ENCODE assay signal across 25 mouse cellular contexts in the genomic region with DNA sequence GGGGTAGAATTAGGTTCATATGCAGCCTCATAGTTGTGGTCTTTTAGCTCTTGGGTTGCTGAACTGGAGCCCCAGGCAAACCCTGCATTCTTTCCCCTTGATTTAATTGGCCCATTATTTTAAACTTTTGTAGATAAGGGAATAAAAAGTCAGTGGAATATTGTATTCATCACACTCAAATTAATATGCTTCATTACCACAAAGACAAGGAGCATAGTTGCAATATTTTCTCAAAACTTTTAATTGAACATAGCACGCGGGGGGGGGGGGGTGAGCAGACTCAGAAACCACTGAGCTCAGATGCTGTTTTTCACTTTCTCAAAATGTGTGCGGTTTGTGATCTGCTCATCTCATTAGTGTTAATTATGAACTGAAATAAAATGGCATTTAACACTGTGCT.
"Had no signal": no experiment of that assay in that cellular context is flagged by ENCODE, and none has a peak within 500 bp of the region (broad histone marks: within the 10 kb centered on the region; RNA-seq: fewer than 3 reads in every experiment).

No protein-coding gene starts in this region.

- H3K27me3 ChIP-seq: embryonic facial prominence, embryonic 12.5 days; embryonic facial prominence, embryonic 15.5 days had no signal

- DNase-seq: cerebellum, adult 8-10 months; cerebellum, adult 9-10 months; cerebellum, adult 9-11 months; cerebellum, postnatal 10 days; cerebellum, postnatal 14 days; cerebellum, postnatal 25 days; cerebellum, postnatal 36 days; embryo, embryonic 11 days; forebrain, postnatal 0 days; gastrocnemius, adult 2 months; gastrocnemius, postnatal 10 days; gastrocnemius, postnatal 14 days; gastrocnemius, postnatal 25 days; gastrocnemius, postnatal 36 days; heart, adult 18-20 months had no signal

- H3K27ac ChIP-seq: embryonic facial prominence, embryonic 10.5 days; embryonic facial prominence, embryonic 12.5 days; embryonic facial prominence, embryonic 13.5 days; embryonic facial prominence, embryonic 15.5 days; forebrain, embryonic 10.5 days; forebrain, embryonic 12.5 days; forebrain, embryonic 13.5 days; forebrain, embryonic 15.5 days; gastrocnemius, adult 2 months; heart, embryonic 10.5 days had no signal

- H3K4me3 ChIP-seq: embryonic facial prominence, embryonic 10.5 days; embryonic facial prominence, embryonic 12.5 days; embryonic facial prominence, embryonic 13.5 days; embryonic facial prominence, embryonic 15.5 days; erythroblast, embryonic 14.5 days; forebrain, embryonic 10.5 days; forebrain, embryonic 12.5 days; forebrain, embryonic 13.5 days; forebrain, embryonic 15.5 days; gastrocnemius, adult 2 months; heart, embryonic 10.5 days had no signal

- H3K9ac ChIP-seq: embryonic facial prominence, embryonic 12.5 days; embryonic facial prominence, embryonic 13.5 days; embryonic facial prominence, embryonic 15.5 days; forebrain, embryonic 12.5 days; forebrain, embryonic 13.5 days; forebrain, embryonic 15.5 days; forebrain, postnatal 0 days had no signal

- H3K36me3 ChIP-seq: embryonic facial prominence, embryonic 10.5 days; embryonic facial prominence, embryonic 12.5 days; embryonic facial prominence, embryonic 13.5 days; embryonic facial prominence, embryonic 15.5 days; forebrain, embryonic 10.5 days; forebrain, embryonic 12.5 days; forebrain, embryonic 15.5 days; heart, embryonic 10.5 days had no signal

- H3K4me1 ChIP-seq: embryonic facial prominence, embryonic 10.5 days; embryonic facial prominence, embryonic 12.5 days; embryonic facial prominence, embryonic 13.5 days; embryonic facial prominence, embryonic 15.5 days; forebrain, embryonic 12.5 days; forebrain, embryonic 13.5 days; heart, embryonic 10.5 days had no signal
